Mouse (Mus musculus): ENCODE measurements around the gene Col4a1. TPM values are rescaled to one million over a fixed set of nuclear protein-coding genes. Genes with fewer than 3 reads are reported as not detected.

Gene Col4a1
- 1.5 TPM in 1 of 2 replicates, not detected in the other for total RNA-seq (2017)

DNA sequence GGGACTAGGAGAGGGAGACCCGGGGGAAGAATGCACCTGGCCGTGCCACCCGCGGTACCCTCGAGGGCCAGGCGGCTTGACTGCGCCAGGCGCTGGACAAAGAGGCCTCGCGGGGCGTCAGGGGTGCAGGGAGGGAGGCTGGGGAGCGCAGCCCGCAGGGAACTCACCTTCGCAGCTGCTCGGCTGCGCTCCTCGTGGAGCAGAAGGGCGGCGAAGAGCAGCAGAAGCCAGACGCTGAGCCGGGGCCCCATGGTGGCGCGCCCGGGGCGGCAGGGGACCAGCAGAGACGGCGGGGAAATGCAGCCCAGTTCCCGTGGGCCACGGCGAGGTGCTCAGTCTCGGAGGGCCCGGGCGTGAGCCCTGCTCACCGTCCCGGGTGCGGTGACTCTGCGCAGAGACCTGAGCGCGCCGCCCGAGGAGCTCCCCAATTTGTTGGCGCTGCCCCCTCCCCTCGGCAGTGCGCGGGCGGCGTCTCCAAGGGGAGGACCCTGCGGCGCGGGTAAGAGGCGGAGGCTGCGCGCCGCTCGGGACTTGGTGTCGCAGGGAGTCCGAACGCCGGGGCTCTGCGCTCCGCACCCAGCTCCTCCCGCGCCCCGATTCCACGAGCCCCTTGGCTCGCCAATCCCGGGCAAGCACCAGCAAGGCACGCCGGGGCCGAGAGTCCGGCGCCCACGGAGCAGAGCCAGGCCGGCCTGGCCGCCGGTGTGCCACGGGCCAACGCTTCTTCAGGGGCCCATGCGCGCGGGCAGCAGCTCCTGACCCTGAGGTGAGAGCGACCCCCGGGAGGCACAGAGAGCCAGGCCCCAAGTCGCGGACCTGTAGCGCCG, at the start of gene Col4a1, which contains the start of gene Col4a2:
Gene Col4a1 (minus strand): TSS at position 478 of the 827 bp plus-strand sequence.
Gene Col4a2 (plus strand): TSS at position 457 of the 827 bp plus-strand sequence.
- ATAC-seq (ENCODE audit: extremely low read depth, insufficient number of reproducible peaks, low FRiP score, poor library complexity, severe bottlenecking): no peak

DNA sequence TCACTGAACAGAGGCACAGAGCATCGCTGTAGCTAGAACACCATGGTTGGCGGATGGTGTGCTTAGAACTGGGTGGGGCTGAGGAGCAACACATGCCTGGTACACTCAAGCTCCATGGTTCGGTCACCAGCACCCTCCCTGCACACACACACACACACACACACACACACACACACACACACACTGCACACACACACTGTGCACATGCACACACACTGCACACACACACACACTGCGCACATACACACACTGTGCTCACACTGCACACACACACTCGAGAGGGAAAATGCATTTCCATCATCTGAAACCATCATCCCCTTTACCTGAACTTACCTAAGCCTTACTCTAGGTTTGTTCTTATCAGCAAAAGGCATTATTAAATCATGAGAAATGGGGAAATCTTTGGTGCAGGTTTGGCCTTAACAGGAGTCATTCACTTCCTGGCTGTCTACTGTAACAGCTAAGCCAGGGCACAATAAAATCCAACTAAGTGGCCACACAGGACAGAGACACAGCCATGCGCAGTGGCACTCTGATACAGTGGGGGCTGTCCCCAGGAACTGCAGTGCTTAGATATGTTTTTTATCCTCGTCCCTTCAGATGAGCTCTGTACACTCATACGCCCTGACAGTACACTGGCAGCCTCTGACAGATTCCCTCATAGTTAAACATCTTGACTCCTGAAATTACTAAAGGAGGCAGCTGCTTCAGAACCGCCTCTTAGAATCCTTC, 49.1 kb upstream of the Col4a1 start:
- no peak for ATAC-seq (ENCODE audit: extremely low read depth, insufficient number of reproducible peaks, low FRiP score, poor library complexity, severe bottlenecking)

GRCm38 (mm10) chr8:11359846-11360245, 47.2 kb upstream of the Col4a1 start:
- no peak for ATAC-seq (ENCODE audit: extremely low read depth, insufficient number of reproducible peaks, low FRiP score, poor library complexity, severe bottlenecking)

DNA sequence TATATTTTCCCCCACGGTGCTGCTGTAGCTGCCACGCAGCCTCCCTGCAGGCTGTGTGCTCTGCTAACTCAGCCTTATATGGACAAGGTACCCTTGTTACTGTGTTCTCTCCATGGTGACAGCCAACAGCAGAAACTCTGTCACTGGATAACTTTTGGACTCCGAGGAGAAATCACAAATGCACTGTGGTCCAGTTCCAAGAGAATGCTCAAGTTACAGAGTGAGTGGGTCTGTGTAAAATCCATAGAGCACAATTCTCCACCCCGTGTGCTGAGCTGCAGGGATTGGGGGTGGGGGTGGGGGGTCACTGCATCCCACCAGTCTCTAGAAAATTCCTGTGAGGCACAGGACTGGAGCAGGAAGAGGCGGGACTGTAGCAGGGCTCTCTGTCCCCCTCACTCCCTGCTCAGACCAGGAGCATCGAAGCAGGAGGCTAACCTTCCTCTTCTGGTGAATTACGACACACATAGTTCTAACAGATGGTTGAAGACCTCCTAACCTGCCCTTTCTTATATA, 45.4 kb upstream of the Col4a1 start:
- no peak for ATAC-seq (ENCODE audit: extremely low read depth, insufficient number of reproducible peaks, low FRiP score, poor library complexity, severe bottlenecking)

DNA sequence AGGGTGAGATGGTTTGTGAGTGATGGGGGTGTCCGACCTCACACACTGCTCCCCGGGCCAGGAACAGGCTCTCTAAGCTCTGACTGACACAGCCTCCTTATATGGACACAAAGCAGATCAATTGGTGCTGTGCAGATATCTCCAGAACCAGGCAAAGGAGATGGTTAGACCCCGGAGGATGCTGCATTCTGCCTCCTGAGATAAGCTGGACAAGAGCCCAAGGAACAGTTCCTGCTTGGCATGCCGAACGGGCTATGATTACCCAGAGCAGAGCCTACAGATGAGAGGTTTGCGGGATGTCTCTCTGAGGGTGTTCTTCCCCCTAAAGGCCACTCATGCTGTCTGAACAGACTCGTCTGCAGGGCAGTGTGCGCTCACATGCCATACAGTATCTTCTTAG, 44.1 kb upstream of the Col4a1 start:
- ATAC-seq (ENCODE audit: extremely low read depth, insufficient number of reproducible peaks, low FRiP score, poor library complexity, severe bottlenecking): no peak

- ATAC-seq (ENCODE audit: extremely low read depth, insufficient number of reproducible peaks, low FRiP score, poor library complexity, severe bottlenecking): no peak
These were observed 43.3 kb upstream of the Col4a1 start for GRCm38 (mm10) chr8:11355900-11356299.

GRCm38 (mm10) chr8:11354800-11355451, 42.3 kb upstream of the Col4a1 start:
- no peak for ATAC-seq (ENCODE audit: extremely low read depth, insufficient number of reproducible peaks, low FRiP score, poor library complexity, severe bottlenecking)

DNA sequence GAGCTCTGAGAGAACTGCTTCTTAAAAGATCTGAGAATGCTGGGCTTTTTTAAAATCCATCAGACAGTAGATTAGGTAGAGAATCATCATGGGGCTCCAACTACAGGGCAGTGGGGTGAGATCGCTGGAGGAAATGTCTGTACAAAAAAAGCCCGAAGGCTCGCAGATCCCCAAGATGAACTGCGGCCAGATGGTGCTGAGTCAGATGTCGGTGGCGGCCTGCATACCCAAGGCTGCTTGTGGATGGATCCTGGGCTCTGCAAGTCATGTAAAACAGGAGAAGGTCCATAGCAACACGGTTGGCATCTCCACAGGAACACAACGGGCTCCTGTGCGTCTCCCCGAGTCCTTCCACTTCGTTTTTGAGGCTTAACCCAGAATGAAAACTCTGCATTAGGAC, 39.9 kb upstream of the Col4a1 start:
- ATAC-seq (ENCODE audit: extremely low read depth, insufficient number of reproducible peaks, low FRiP score, poor library complexity, severe bottlenecking): no peak

GRCm38 (mm10) chr8:11351355-11351754, 38.7 kb upstream of the Col4a1 start:
- no peak for ATAC-seq (ENCODE audit: extremely low read depth, insufficient number of reproducible peaks, low FRiP score, poor library complexity, severe bottlenecking)

GRCm38 (mm10) chr8:11348622-11349021, 36.0 kb upstream of the Col4a1 start:
- ATAC-seq (ENCODE audit: extremely low read depth, insufficient number of reproducible peaks, low FRiP score, poor library complexity, severe bottlenecking): no peak

- ATAC-seq (ENCODE audit: extremely low read depth, insufficient number of reproducible peaks, low FRiP score, poor library complexity, severe bottlenecking): no peak
These were observed 35.1 kb upstream of the Col4a1 start for GRCm38 (mm10) chr8:11347699-11348098.

DNA sequence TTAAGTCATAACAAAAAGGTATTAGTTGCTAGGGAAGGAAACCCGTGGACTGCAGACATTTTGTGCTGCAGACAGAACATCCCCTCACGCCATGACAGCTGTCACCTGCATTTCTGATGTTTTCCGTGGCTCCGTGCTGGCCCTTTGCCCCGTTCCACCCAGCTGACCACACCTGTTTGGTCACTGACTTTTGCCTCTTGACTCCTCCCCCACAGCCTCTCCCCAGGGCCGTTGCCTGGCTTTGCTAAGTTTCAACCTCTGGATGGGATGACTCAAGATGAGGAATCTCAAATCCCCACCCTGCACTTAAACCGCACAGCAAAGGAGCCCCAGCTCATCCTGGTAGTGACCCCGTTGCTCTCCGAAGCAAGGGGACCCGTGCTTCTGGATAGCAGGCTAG, 33.6 kb upstream of the Col4a1 start:
- no peak for ATAC-seq (ENCODE audit: extremely low read depth, insufficient number of reproducible peaks, low FRiP score, poor library complexity, severe bottlenecking)

- no peak for ATAC-seq (ENCODE audit: extremely low read depth, insufficient number of reproducible peaks, low FRiP score, poor library complexity, severe bottlenecking)
These were observed 31.8 kb upstream of the Col4a1 start for GRCm38 (mm10) chr8:11344459-11344858.

- ATAC-seq (ENCODE audit: extremely low read depth, insufficient number of reproducible peaks, low FRiP score, poor library complexity, severe bottlenecking): no peak
These were observed 28.5 kb upstream of the Col4a1 start for GRCm38 (mm10) chr8:11341111-11341566.

DNA sequence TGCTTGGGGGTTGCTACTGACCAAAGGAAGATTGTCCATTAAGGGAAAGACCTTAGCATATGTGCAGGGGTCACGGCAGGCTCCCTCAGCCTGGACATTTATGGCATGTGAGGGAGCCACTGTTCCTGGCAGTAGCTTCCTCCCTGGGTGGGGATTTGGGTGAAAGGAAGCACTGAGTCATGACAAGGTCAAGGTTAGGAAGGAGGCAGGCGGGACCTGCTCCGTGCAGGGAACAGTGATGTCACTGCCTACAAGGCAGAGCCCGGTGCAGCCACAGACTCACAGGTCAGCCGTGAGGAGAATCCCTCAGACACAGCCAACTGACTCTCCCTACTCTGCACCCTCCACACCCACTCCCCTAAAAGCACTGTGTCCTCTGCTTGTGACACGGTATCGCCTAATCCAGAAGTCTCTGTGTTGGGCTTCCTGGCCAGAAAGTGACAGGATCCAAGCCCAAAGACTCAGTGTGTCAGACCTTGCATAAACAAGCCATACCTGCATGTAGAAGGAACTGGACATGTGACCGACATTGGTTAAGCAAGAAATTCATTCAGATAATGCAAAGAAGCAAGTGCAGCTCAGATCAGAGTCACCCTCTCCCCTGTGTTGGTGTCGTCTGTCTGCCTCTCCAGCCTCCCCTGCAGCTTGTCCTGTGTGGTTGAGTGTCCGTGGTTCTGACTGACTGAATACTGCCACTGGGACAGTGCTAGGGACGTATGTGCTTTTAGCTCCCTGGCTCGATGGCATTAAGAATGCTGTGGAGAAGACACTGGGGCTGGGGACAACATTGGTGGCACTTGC, 27.9 kb upstream of the Col4a1 start:
- ATAC-seq (ENCODE audit: extremely low read depth, insufficient number of reproducible peaks, low FRiP score, poor library complexity, severe bottlenecking): peak; percentile 21; the same call in 1 of the 2 replicates

DNA sequence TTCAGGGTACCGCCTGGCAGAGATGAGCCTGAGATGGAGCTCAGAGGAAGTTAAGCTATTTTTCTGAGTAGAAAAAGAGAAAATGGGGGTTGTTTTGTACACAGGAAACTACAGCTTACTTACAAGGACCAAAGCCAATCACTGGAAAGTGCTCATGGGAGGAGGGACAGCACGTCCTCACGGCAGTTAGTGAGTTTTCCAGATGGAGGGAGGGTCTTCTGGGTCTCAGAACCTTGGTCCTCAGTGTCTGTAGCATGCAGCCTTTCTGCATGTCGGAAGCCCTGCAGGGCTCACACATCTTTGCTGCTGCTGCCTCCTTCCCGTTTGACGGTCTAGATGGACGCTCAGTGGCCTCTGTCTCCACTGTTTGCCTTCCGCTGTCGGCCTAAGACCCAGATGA, 25.9 kb upstream of the Col4a1 start:
- no peak for ATAC-seq (ENCODE audit: extremely low read depth, insufficient number of reproducible peaks, low FRiP score, poor library complexity, severe bottlenecking)

DNA sequence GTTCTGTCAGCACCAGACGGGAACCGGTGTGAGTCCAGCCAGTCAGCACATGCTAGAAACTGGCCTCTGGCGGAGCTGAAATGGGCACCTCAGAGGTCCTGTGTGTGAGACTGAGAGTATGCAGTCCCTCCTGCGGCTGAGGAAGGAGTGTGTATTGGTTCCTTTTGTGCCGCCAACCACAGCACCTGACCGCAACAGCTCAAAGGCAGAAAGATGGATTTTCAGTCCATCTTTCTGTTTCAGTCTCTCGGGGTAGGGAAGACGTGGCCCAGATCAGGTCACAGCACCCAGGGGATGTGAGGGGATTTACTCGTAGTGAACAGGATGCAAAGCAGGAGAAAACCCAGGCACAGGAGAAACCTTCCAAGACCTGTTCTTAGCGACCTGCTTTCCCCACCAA, 25.0 kb upstream of the Col4a1 start:
- no peak for ATAC-seq (ENCODE audit: extremely low read depth, insufficient number of reproducible peaks, low FRiP score, poor library complexity, severe bottlenecking)

GRCm38 (mm10) chr8:11336346-11336745, 23.7 kb upstream of the Col4a1 start:
- ATAC-seq (ENCODE audit: extremely low read depth, insufficient number of reproducible peaks, low FRiP score, poor library complexity, severe bottlenecking): no peak

DNA sequence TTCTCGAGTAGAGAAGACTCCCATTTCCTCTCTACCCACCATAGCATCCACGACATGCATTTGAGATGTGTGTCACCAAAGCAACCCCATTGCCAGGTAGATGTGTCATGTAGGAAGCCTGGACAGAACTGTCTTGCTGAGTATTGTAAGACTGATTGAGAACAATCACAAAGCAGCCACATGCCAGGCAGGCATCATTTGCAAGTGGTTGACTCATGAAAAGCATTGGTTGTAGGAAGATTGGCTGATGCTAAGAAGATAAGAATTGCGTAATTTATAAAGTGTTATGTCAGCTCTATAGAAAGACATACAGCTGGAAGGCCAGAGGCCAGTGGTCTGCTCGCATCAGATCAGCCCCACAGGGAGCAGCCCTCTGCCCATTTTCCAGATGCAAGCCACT, 22.6 kb upstream of the Col4a1 start:
- no peak for ATAC-seq (ENCODE audit: extremely low read depth, insufficient number of reproducible peaks, low FRiP score, poor library complexity, severe bottlenecking)

Data from neutrophil, adult 5-6 weeks (primary cell).